Mouse (Mus musculus) Patski (cell line): ENCODE measurements around the gene Rasgef1c. TPM values are rescaled to one million over a fixed set of nuclear protein-coding genes. Genes with fewer than 3 reads are reported as not detected.

Experiments
- ATAC-seq: fragments of 100-300 bp; one replicate; pipeline ENCODE4 v1.8.0; 2021
- CTCF ChIA-PET: fragments of 350-600 bp; sonication (Branson Sonifier 250); formaldehyde crosslinking; loops from one replicate; lab custom pipeline; 2022; ENCODE audit warnings: inconsistent platforms; lab: Charles Lee
- POLR2A ChIA-PET: fragments of 350-600 bp; sonication (Branson Sonifier 250); formaldehyde crosslinking; loops from one replicate; lab custom pipeline; 2022; ENCODE audit warnings: antibody characterized with exemption, inconsistent platforms; lab: Charles Lee
- DNase-seq: peaks from one replicate; pipeline ENCODE4 v3.0.0-alpha.2; 2011; ENCODE audit warnings: low read depth, low spot score
- H3K27me3 ChIP-seq: fragments of 371-371 bp; one replicate; pipeline ENCODE4 v1.5.1; 2021
- CTCF ChIP-seq: fragments of 100-300 bp; IDR thresholded peaks from one replicate; pipeline ENCODE4 v1.5.1; 2021
- in situ Hi-C: fragments of 300-500 bp; cut with MboI; formaldehyde crosslinking; loops from 3 replicates; pipeline ENCODE4 v1.11.1; 2018; ENCODE audit warnings: low pct_unique_long_range_greater_than_20kb, mixed read lengths
- polyA plus RNA-seq: library from polyadenylated mRNA; unstranded; gene quantifications from one replicate; pipeline ENCODE4 v1.2.3, GENCODE M21; 2021

Gene Rasgef1c
- polyA plus RNA-seq, 1 experiment from 2014 or later: 0.77 TPM

DNA sequence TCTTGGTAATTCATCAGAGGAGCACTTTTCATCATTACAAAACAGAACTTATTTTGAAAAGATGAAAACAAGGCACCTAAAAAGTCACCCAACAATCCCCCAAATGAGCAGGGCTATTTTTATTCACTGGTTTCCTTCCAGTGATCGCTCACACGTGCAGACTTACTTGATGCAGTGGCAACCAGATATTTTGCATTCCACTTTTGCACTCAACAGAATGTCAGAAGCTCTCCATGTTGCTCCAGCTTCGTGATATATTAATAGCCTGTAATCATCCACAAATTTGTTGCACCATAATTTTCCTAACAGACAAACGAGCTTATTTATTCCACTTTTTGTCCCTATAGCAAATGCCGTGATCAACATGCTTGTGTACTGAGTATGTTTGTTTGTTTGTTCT, 114.9 kb downstream of the Rasgef1c start:
- DNase-seq (no peak), ATAC-seq (no peak)
- peaks cover under 1% of the 10 kb centered on the region for H3K27me3 ChIP-seq
- in situ Hi-C loops: no loop called here
- TF ChIP-seq CTCF: no peak
- ChIA-PET CTCF (interaction anchor here (0.6 to 2.4 kb wide), 5 partner anchors 12 to 52 kb away, joined by 3 to 11 read pairs (median 3); no protein-coding TSS in a partner anchor), POLR2A (no interaction called here)

DNA sequence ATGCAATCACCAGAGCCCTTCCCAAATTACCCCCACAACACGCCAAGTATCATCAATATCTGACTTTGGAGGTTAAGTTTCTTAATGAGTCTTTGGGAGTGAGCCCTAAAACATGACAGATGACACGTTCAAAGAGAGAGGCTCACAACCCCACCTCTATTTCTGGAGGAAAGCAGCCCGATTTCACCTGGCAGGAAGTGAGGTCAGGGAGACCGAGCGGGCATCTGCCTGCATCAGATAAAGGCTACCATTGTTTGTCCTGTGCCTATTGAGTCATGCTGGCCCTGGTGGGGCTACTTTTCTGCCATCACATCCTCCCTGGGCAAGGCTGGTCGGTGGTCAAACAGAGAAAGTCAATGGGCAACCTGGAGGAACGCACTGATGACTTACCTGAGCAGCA, 115.9 kb downstream of the Rasgef1c start:
- in situ Hi-C loops: no loop called here

DNA sequence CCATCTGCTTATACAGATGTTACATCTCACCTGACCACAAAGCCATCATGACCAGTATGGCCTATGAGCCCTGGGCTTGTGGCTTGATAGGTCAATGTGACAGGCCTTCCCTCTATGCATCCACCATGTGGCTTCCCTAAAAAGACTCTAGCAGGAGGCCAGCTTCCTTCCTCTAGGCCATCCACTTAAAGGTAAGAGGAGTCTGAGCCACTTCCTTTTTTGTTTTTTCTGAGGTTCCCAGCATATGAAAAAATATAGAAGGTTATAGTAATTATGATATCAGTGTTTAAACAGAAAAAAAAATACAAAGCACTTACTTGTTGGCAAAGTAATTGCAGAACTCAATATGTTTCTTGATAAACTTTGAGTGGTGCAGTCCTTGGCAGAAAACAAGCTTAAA, 117.2 kb downstream of the Rasgef1c start:
- DNase-seq (no peak), ATAC-seq (no peak)
- in situ Hi-C loops: no loop called here
- POLR2A ChIA-PET: no interaction called here
- TF ChIP-seq CTCF: no peak
- peaks cover 7% of the 10 kb centered on the region for H3K27me3 ChIP-seq
- CTCF ChIA-PET: no interaction called here

More for the DNA sequence above, 115.9 kb downstream of the Rasgef1c start:
- TF ChIP-seq CTCF: no peak
- H3K27me3 ChIP-seq: peaks cover 4% of the 10 kb centered on the region
- CTCF ChIA-PET: interaction anchor here (1.4 to 2.4 kb wide), 2 partner anchors 31 to 48 kb away, joined by 3 to 11 read pairs; no protein-coding TSS in a partner anchor
- DNase-seq: no peak
- POLR2A ChIA-PET: no interaction called here
- no peak for ATAC-seq

DNA sequence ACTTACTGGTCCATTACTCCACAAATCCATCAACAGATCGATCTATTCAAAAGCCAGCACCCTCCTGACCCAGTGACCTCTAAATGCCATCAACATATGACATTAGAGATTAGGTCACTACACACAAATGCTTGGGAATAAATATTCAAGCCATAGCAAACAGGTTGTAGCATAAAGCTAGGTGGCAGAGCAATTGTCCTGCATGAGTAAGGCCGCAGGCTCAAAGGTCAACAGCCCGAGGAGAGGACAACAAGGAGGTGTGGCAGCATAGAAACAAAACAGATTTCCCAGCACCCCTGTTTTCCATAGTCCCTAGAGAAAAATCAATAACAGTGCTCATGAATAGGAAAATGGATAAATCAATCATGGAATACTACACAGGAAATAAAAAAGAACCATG, 120.5 kb downstream of the Rasgef1c start:
- H3K27me3 ChIP-seq: peaks cover 8% of the 10 kb centered on the region
- in situ Hi-C loops: no loop called here
- ChIA-PET CTCF (no interaction called here), POLR2A (no interaction called here)
- TF ChIP-seq CTCF: no peak
- DNase-seq: no peak
- ATAC-seq: no peak

DNA sequence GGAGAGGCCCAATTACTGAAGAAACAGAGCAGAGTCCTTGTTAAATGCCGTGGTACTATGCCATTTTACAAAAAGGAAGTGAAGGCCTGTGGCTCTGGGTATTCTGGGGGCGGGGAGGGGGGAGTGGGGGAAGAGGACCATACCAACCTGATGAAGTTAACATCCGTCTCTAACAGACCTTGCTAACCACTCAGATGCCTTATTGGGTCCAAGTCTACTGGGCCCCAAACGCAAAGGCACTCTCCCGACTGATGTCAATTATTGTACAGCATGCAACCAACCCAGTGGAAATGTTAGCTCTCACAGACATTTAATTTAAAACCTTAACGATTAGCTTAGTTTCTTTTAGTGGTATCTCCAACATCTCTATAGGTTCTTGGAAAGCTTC, 122.8 kb downstream of the Rasgef1c start:
- peaks cover 8% of the 10 kb centered on the region for H3K27me3 ChIP-seq
- DNase-seq: no peak
- CTCF ChIA-PET: no interaction called here
- POLR2A ChIA-PET: no interaction called here
- ATAC-seq: no peak
- TF ChIP-seq CTCF: no peak
- in situ Hi-C loops: no loop called here

DNA sequence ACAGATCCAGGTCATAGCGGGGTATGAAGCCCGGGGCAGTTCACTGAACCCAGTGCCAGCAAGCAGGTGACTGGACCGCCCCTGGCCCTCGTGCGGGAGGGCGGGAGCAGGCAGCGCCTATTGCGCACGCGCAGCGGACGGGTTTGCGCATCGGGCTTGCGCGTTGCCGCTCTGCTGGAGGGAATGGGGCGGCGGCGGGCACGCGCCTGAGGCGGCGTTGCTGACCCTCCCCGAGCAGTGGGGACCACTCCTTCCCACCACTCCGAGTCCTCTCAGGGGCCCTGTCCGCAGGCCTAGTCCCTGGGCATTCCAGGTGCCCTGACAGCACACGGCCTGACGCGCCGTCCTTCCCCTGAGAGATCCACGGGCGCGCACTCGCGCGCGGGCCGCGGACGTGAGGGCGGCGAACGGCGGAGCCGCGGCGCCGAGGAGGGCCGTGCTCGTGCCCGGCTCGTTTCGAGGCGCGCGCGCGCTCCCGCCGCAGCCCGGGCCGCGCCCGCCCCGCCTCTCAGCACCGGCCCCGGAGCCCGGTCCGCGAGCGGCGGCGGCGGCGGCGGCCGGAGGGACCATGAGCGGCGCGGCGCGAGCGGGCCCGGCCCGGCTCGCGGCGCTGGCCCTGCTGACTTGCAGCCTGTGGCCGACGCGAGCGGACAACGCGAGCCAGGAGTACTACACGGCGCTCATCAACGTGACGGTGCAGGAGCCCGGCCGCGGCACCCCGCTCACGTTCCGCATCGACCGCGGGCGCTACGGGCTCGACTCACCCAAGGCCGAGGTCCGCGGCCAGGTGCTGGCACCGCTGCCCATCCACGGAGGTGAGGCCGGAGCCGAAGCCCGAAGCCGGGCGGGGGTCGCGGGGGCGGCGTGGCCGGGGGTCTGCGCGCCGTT, 123.4 kb downstream of the Rasgef1c start, which contains the start of gene Rnf130:
Gene Rnf130 (plus strand): TSS at position 514 of the 888 bp plus-strand sequence.
- DNase-seq (peak; percentile 60), ATAC-seq (peak; percentile 84)
- ChIA-PET POLR2A (no interaction called here), CTCF (no interaction called here)
- TF ChIP-seq CTCF: no peak
- in situ Hi-C loops: no loop called here
- peaks cover 8% of the 10 kb centered on the region for H3K27me3 ChIP-seq

DNA sequence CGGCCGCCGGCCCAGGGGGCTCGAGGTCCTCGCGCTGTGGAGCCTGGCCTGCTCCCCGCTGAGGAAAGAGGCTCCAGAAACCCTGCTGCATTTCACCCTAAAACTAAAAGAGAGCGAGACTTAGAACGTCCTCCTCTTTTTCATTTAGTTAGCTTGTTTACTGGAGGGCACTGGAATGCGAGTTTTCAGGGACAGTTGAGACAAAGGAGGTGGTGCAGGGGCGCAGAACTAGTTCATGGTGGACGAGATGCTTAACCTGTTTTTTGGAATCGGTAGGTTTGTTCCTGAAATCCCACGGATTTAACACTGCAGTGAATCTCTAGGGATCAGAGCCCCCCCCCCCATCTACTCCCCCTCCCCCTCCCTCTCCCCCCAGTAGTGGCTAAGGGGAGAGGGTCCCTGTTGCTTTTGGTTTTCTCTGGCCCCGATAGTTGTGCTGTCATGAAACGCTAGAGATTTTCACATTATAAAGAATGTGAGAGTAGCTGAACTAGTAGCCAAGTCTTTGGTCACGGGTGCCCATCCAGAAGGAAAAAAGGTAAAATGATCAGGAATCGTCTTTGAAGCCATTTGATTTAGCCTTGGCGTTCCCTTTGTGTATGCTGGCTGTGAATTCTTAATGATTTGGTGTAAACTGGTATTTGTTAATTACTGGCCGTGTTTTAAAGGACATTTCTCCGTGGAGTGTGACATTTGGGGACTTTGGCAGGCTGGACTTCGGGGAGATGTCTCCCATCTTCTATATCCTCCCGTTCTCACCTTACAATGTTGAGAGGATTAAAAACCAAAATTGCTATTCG, 124.3 kb downstream of the Rasgef1c start:
- in situ Hi-C loops: no loop called here
- no peak for DNase-seq
- no peak for TF ChIP-seq CTCF
- POLR2A ChIA-PET: no interaction called here
- H3K27me3 ChIP-seq: peaks cover 8% of the 10 kb centered on the region
- ATAC-seq: no peak
- CTCF ChIA-PET: interaction anchor here (3.8 kb wide), 1 partner anchor 40 kb away, joined by 10 read pairs; no protein-coding TSS in a partner anchor

DNA sequence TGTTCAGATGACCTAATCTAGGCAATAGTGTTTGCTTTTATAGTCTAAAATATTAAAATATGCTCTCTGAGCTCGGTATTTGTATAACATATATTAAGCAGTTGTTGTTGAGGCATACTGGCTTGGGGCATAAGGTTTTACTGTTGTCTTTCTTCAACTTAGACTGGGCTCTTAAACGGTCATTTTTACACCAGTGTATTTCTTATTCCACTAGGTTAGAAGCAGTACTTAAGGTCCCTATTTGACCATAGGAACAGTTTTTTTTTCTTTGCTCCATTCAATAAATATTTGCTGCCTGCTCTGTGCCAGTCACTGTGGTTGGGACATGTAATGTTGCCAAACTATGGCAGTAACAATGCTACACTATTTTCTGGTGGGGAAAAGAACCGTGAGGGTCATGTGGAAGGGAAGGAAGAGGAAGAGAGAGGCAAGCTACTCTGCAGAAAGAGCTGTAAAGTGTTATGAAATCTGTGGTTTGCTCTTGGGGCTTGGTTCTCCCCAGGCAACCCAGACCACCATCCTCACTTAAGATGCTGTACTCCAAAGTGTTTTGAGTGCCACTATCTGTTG, 125.0 kb downstream of the Rasgef1c start:
- ChIA-PET POLR2A (no interaction called here), CTCF (interaction anchor here (3.8 kb wide), 1 partner anchor 41 kb away, joined by 10 read pairs; no protein-coding TSS in a partner anchor)
- no peak for TF ChIP-seq CTCF
- ATAC-seq (no peak), DNase-seq (no peak)
- H3K27me3 ChIP-seq: peaks cover 7% of the 10 kb centered on the region
- in situ Hi-C loops: no loop called here

DNA sequence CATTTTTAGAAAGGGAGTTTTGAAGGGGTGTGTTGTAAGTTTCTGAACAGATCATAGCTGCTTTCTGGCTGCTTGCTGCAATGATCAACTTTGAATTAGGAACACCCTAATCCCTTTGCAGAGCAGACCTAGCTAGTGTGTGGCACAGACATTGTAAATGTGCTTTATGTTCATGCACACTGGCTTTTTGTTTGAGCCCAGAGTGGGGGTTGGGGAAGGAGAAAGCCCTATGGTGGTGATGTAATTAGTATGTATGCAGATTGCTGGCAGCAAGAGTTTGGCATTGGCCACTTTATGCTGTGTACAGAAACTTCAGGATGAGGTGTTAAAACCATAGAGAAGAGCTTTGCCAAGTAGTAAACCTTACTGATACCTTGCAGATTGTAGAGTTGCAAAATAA, 126.8 kb downstream of the Rasgef1c start:
- TF ChIP-seq CTCF: no peak
- POLR2A ChIA-PET: interaction anchor here (0.7 kb wide), 1 partner anchor 47 kb away, joined by 3 read pairs; no protein-coding TSS in a partner anchor
- in situ Hi-C loops: no loop called here
- CTCF ChIA-PET: interaction anchor here (1.0 to 3.8 kb wide), 4 partner anchors 9 to 42 kb away, joined by 3 to 10 read pairs (median 4); no protein-coding TSS in a partner anchor
- DNase-seq (no peak), ATAC-seq (no peak)
- peaks cover 4% of the 10 kb centered on the region for H3K27me3 ChIP-seq

Other genes starting within 250 kb of the Rasgef1c start
- not detected for gene Scgb3a1, start 238.2 kb upstream of the Rasgef1c start, polyA plus RNA-seq
- 84.4 TPM for gene Cnot6, start 189.1 kb upstream of the Rasgef1c start, polyA plus RNA-seq
- 0.03 TPM for gene Gfpt2, start 107.7 kb upstream of the Rasgef1c start, polyA plus RNA-seq
- 48.5 TPM for gene Mapk9, start 55.1 kb upstream of the Rasgef1c start, polyA plus RNA-seq
- 104 TPM for gene Rnf130, start 123.5 kb downstream of the Rasgef1c start, polyA plus RNA-seq
- gene Tbc1d9b, start 229.6 kb downstream of the Rasgef1c start, polyA plus RNA-seq: 90.9 TPM